ENCODE assay signal across 9 mouse cellular contexts in the genomic region with DNA sequence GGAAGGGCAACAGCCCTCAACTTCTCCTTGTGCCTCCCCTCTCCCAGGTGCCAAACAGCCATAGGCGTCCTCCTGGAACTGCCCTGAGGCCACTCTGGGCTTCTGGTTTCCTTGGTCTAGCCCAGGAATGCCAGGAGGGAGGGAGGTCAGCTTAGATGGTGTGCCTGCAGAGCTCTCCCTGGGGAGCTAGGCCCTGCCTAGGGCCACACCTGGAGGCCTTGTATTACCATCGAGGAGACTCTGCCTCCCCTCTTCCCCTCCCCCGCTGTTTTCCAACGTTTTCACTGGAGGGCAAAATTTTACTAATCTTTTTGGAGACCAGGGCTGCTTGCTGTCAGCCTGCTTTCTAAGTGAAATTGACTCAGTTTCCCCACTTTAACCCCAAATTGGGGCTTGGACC. TPM values are rescaled to one million over a fixed set of nuclear protein-coding genes. Genes with fewer than 3 reads are reported as not detected.
DNase-seq lines count a peak whose midpoint lies in the region; ATAC-seq and TF ChIP-seq lines count a peak whose summit lies in the region.
"Had no signal": no experiment of that assay in that cellular context is flagged by ENCODE, and none has a peak within 500 bp of the region (broad histone marks: within the 10 kb centered on the region; RNA-seq: fewer than 3 reads in every experiment).

No protein-coding gene starts in this region.

- DNase-seq in heart, embryonic 10.5 days (ENCODE audit: low spot score) = no peak
- no peak for DNase-seq in heart, postnatal 10 days
- DNase-seq in thymus, postnatal 0 days (ENCODE audit: low spot score) = peak; percentile 3
- no peak for DNase-seq in thymus, adult 2 months
- DNase-seq in gastrocnemius, adult 18-20 months (ENCODE audit: low spot score) = no peak
- no peak for DNase-seq in lung, postnatal 10 days

- no peaks in the 10 kb centered on the region for H3K27me3 ChIP-seq in heart, embryonic 10.5 days (ENCODE audit: insufficient read depth, poor library complexity, severe bottlenecking)
- H3K27me3 ChIP-seq in thymus, adult 2 months (ENCODE audit: control insufficient read depth, insufficient read depth, low read length) = peaks cover 16% of the 10 kb centered on the region
- H3K27me3 ChIP-seq in limb, embryonic 12.5 days = no peaks in the 10 kb centered on the region
- H3K27me3 ChIP-seq in stomach, embryonic 15.5 days (replicated peaks) = no peaks in the 10 kb centered on the region

- H3K4me2 ChIP-seq in limb, embryonic 12.5 days = peak overlapping the region; percentile 69
- peak overlapping the region; percentile 75 for H3K4me2 ChIP-seq in stomach, embryonic 15.5 days

- no peak for TF ChIP-seq POLR2A in thymus, adult 2 months (IDR thresholded peaks at IDR 0.05; ENCODE audit: control insufficient read depth, extremely low read depth, insufficient read depth, low read length, poor library complexity)

- no peaks in the 10 kb centered on the region for H3K9me3 ChIP-seq in heart, embryonic 10.5 days
- H3K9me3 ChIP-seq in limb, embryonic 12.5 days = no peaks in the 10 kb centered on the region
- no peaks in the 10 kb centered on the region for H3K9me3 ChIP-seq in stomach, embryonic 15.5 days

- H3K27ac ChIP-seq in heart, embryonic 10.5 days = peak overlapping the region; percentile 85
- H3K27ac ChIP-seq in thymus, adult 2 months (ENCODE audit: control insufficient read depth, insufficient read depth, low read length) = no peak overlapping the region
- H3K27ac ChIP-seq in limb, embryonic 12.5 days = peak overlapping the region; percentile 62; the same call in 1 of the 2 replicates
- H3K27ac ChIP-seq in stomach, embryonic 15.5 days = peak overlapping the region; percentile 84

- peaks cover 85% of the 10 kb centered on the region for H3K4me1 ChIP-seq in heart, embryonic 10.5 days
- peaks cover 19% of the 10 kb centered on the region for H3K4me1 ChIP-seq in thymus, adult 2 months (replicated peaks; ENCODE audit: control insufficient read depth, insufficient read depth, low read length)
- H3K4me1 ChIP-seq in limb, embryonic 12.5 days (replicated peaks) = peaks cover 26% of the 10 kb centered on the region
- H3K4me1 ChIP-seq in stomach, embryonic 15.5 days = peaks cover 27% of the 10 kb centered on the region

- H3K36me3 ChIP-seq in heart, embryonic 10.5 days = peaks cover 47% of the 10 kb centered on the region
- peaks cover 32% of the 10 kb centered on the region for H3K36me3 ChIP-seq in thymus, adult 2 months (ENCODE audit: control insufficient read depth, insufficient read depth, low read length)
- peaks cover 47% of the 10 kb centered on the region for H3K36me3 ChIP-seq in limb, embryonic 12.5 days
- peaks cover 37% of the 10 kb centered on the region for H3K36me3 ChIP-seq in stomach, embryonic 15.5 days

- peak overlapping the region; percentile 57 for H3K4me3 ChIP-seq in heart, embryonic 10.5 days
- H3K4me3 ChIP-seq in thymus, adult 2 months (ENCODE audit: control insufficient read depth, insufficient read depth, low read length) = no peak overlapping the region
- peak overlapping the region; percentile 42 for H3K4me3 ChIP-seq in limb, embryonic 12.5 days (replicated peaks)
- peak overlapping the region; percentile 44; the same call in 1 of the 2 replicates for H3K4me3 ChIP-seq in stomach, embryonic 15.5 days (replicated peaks)

- WGBS in heart, embryonic 10.5 days = 44% methylated on average over 4 of the region's 4 CpGs
- WGBS in thymus, adult 2 months = 50% methylated on average over 4 of the region's 4 CpGs
- 37% methylated on average over 4 of the region's 4 CpGs for WGBS in limb, embryonic 12.5 days
- 33% methylated on average over 4 of the region's 4 CpGs for WGBS in stomach, embryonic 15.5 days

- TF ChIP-seq CTCF in thymus, adult 2 months (IDR thresholded peaks at IDR 0.05; ENCODE audit: borderline replicate concordance, control insufficient read depth, extremely low read depth, insufficient read depth, low read length, poor library complexity) = no peak

- intact Hi-C loops in heart, postnatal 10 days (cut with DNase I) = no loop called here

- ATAC-seq in limb, embryonic 12.5 days (ENCODE audit: insufficient number of reproducible peaks, insufficient read depth, low FRiP score, low TSS enrichment, low read depth) = no peak
- ATAC-seq in stomach, embryonic 15.5 days (ENCODE audit: insufficient read depth, low FRiP score, low read depth) = no peak

- H3K9ac ChIP-seq in limb, embryonic 12.5 days (replicated peaks) = peak overlapping the region; percentile 40; the same call in 1 of the 2 replicates
- H3K9ac ChIP-seq in stomach, embryonic 15.5 days = peak overlapping the region; percentile 36; the same call in 1 of the 2 replicates

RNA-seq across cellular contexts. Expression of gene Samd14, which starts 3.6 kb away (rescaled TPM):
- 15.1 and 18.8 TPM in 2 replicates for polyA plus RNA-seq in heart, embryonic 10.5 days (2016; fragmentation: Nextera tagmentation; extraction: Ambion mirVana)
- total RNA-seq in heart, postnatal 10 days (2021) = 1 to 10 TPM; 4.1 to 5.9 TPM
- 6.7 and 7.0 TPM in 2 replicates for polyA plus RNA-seq in thymus, postnatal 0 days (2015; fragmentation: Nextera tagmentation; extraction: Ambion mirVana)
- polyA plus RNA-seq in thymus, adult 2 months (2012; rRNA removed) = 9.3 and 10.1 TPM in 2 replicates
- 34.6 and 37.7 TPM in 2 replicates for polyA plus RNA-seq in limb, embryonic 12.5 days (2016; fragmentation: Nextera tagmentation; extraction: Ambion mirVana)
- 19.8 and 21.1 TPM in 2 replicates for polyA plus RNA-seq in stomach, embryonic 15.5 days (2015; fragmentation: Nextera tagmentation; extraction: Ambion mirVana)
- under 1 TPM; 0.34 to 0.52 TPM for total RNA-seq in gastrocnemius, adult 18-20 months (2021)

RNA-seq across cellular contexts. Expression of gene Ppp1r9b, which starts 15.2 kb away (rescaled TPM):
- polyA plus RNA-seq in heart, embryonic 10.5 days (2016; fragmentation: Nextera tagmentation; extraction: Ambion mirVana) = 8.5 and 12.5 TPM in 2 replicates
- 10 to 100 TPM; 51.3 to 58.5 TPM for total RNA-seq in heart, postnatal 10 days (2021)
- 21.5 and 27.9 TPM in 2 replicates for polyA plus RNA-seq in thymus, postnatal 0 days (2015; fragmentation: Nextera tagmentation; extraction: Ambion mirVana)
- polyA plus RNA-seq in thymus, adult 2 months (2012; rRNA removed) = 112 and 127 TPM in 2 replicates
- polyA plus RNA-seq in limb, embryonic 12.5 days (2016; fragmentation: Nextera tagmentation; extraction: Ambion mirVana) = 12.0 and 12.6 TPM in 2 replicates
- polyA plus RNA-seq in stomach, embryonic 15.5 days (2015; fragmentation: Nextera tagmentation; extraction: Ambion mirVana) = 10.3 TPM in 2 replicates
- total RNA-seq in gastrocnemius, adult 18-20 months (2021) = 10 to 100 TPM; 16.1 to 24.5 TPM

RNA-seq across cellular contexts. Expression of gene Sgca, which starts 29.9 kb away (rescaled TPM):
- 12.5 and 25.8 TPM in 2 replicates for polyA plus RNA-seq in heart, embryonic 10.5 days (2016; fragmentation: Nextera tagmentation; extraction: Ambion mirVana)
- 100 to 1,000 TPM; 123 to 128 TPM for total RNA-seq in heart, postnatal 10 days (2021)
- 0.22 and 0.30 TPM in 2 replicates for polyA plus RNA-seq in thymus, postnatal 0 days (2015; fragmentation: Nextera tagmentation; extraction: Ambion mirVana)
- 6.3 and 59.1 TPM in 2 replicates for polyA plus RNA-seq in thymus, adult 2 months (2012; rRNA removed)
- 2.8 and 3.0 TPM in 2 replicates for polyA plus RNA-seq in limb, embryonic 12.5 days (2016; fragmentation: Nextera tagmentation; extraction: Ambion mirVana)
- polyA plus RNA-seq in stomach, embryonic 15.5 days (2015; fragmentation: Nextera tagmentation; extraction: Ambion mirVana) = 0.17 and 0.27 TPM in 2 replicates
- total RNA-seq in gastrocnemius, adult 18-20 months (2021) = 100 to 1,000 TPM; 283 to 304 TPM

RNA-seq across cellular contexts. Expression of gene Pdk2, which starts 35.1 kb away (rescaled TPM):
- 27.4 and 41.1 TPM in 2 replicates for polyA plus RNA-seq in heart, embryonic 10.5 days (2016; fragmentation: Nextera tagmentation; extraction: Ambion mirVana)
- 100 to 1,000 TPM; 261 to 278 TPM for total RNA-seq in heart, postnatal 10 days (2021)
- polyA plus RNA-seq in thymus, postnatal 0 days (2015; fragmentation: Nextera tagmentation; extraction: Ambion mirVana) = 13.0 and 13.9 TPM in 2 replicates
- polyA plus RNA-seq in thymus, adult 2 months (2012; rRNA removed) = 47.7 and 55.0 TPM in 2 replicates
- 21.9 and 22.4 TPM in 2 replicates for polyA plus RNA-seq in limb, embryonic 12.5 days (2016; fragmentation: Nextera tagmentation; extraction: Ambion mirVana)
- polyA plus RNA-seq in stomach, embryonic 15.5 days (2015; fragmentation: Nextera tagmentation; extraction: Ambion mirVana) = 30.2 and 35.1 TPM in 2 replicates
- total RNA-seq in gastrocnemius, adult 18-20 months (2021) = 100 to 1,000 TPM; 514 to 515 TPM

RNA-seq across cellular contexts. Expression of gene Hils1, which starts 38.6 kb away (rescaled TPM):
- 0.22 TPM in 1 of 2 replicates, not detected in the other for polyA plus RNA-seq in heart, embryonic 10.5 days (2016; fragmentation: Nextera tagmentation; extraction: Ambion mirVana)
- not detected for total RNA-seq in heart, postnatal 10 days (2021)
- polyA plus RNA-seq in thymus, postnatal 0 days (2015; fragmentation: Nextera tagmentation; extraction: Ambion mirVana) = not detected in 2 replicates
- polyA plus RNA-seq in thymus, adult 2 months (2012; rRNA removed) = 0.12 TPM in 1 of 2 replicates, not detected in the other
- not detected in 2 replicates for polyA plus RNA-seq in limb, embryonic 12.5 days (2016; fragmentation: Nextera tagmentation; extraction: Ambion mirVana)
- polyA plus RNA-seq in stomach, embryonic 15.5 days (2015; fragmentation: Nextera tagmentation; extraction: Ambion mirVana) = not detected in 2 replicates
- total RNA-seq in gastrocnemius, adult 18-20 months (2021) = not detected
- polyA plus RNA-seq: large intestine, adult 2 months had no signal
